Mouse (Mus musculus) hindbrain, postnatal 0 days (tissue): ENCODE results near the gene Cyp2j5. TPM values are rescaled to one million over a fixed set of nuclear protein-coding genes. Genes with fewer than 3 reads are reported as not detected.
A peak's percentile ranks its signal among the peaks of the same experiment; 100 is the strongest.
"Not testable (repeated sequence)": the region's sequence is repeated elsewhere in the genome, so short reads cannot be mapped to it uniquely, and the experiment has no call there.

Experiments
- ATAC-seq: fragments of 200-750 bp; cut with Nextera tagmentation; 2 replicates; pipeline ENCODE4 v1.8.0; 2017; ENCODE audit warnings: mild to moderate bottlenecking, moderate TSS enrichment, moderate library complexity
- DNase-seq: peaks from one replicate; pipeline ENCODE4 v3.0.0-alpha.2; 2015; ENCODE audit warnings: low spot score
- H3K27ac ChIP-seq: fragments of 300-500 bp; sonication (generic); 2 replicates; pipeline ENCODE4 v1.5.1; 2014; ENCODE audit warnings: mild to moderate bottlenecking
- H3K27me3 ChIP-seq: fragments of 300-500 bp; sonication (generic); 2 replicates; pipeline ENCODE4 v1.6.1; 2014; ENCODE audit warnings: low read length, mixed read lengths; ENCODE audit not compliant: insufficient read depth
- H3K36me3 ChIP-seq: fragments of 300-500 bp; sonication (generic); 2 replicates; pipeline ENCODE4 v1.6.1; 2014; ENCODE audit warnings: low read length, mixed read lengths; ENCODE audit not compliant: insufficient read depth
- H3K4me1 ChIP-seq: fragments of 300-500 bp; sonication (generic); 2 replicates; pipeline ENCODE4 v1.6.1; 2014; ENCODE audit warnings: antibody characterized with exemption, low read length, mixed read lengths; ENCODE audit not compliant: insufficient read depth
- H3K4me2 ChIP-seq: fragments of 300-500 bp; sonication (generic); 2 replicates; pipeline ENCODE4 v1.6.1; 2014; ENCODE audit warnings: low read depth, mild to moderate bottlenecking, low read length, moderate library complexity, mixed read lengths
- H3K4me3 ChIP-seq: fragments of 300-500 bp; sonication (generic); 2 replicates; pipeline ENCODE4 v1.5.1; 2014; ENCODE audit warnings: low read length
- H3K9ac ChIP-seq: fragments of 300-500 bp; sonication (generic); replicated peaks from 2 replicates; pipeline ENCODE4 v1.6.1; 2014; ENCODE audit warnings: mild to moderate bottlenecking, low read length, moderate library complexity, mixed read lengths
- H3K9me3 ChIP-seq: fragments of 300-500 bp; sonication (generic); 2 replicates; pipeline ENCODE4 v1.6.1; 2016; ENCODE audit warnings: low read length, mixed read lengths
- CTCF ChIP-seq: IDR thresholded peaks from 2 replicates; pipeline ENCODE4 v1.5.1; 2016; ENCODE audit warnings: antibody characterized with exemption, control low read depth, low read depth
- WGBS: fragments of 180-500 bp; shearing (Covaris S2); extraction: QIAGEN DNeasy Blood & Tissue Kit; methylation state at CpG from one replicate; pipeline ENCODE4 v1.1.7; 2014; 5-methylcytosine and 5-hydroxymethylcytosine counted together
- polyA plus RNA-seq: library from polyadenylated mRNA; unstranded; fragments of >200 nt; fragmentation: Nextera tagmentation; extraction: Ambion mirVana; gene quantifications from 2 replicates; pipeline ENCODE4 v1.2.1, GENCODE M21; 2015
- total RNA-seq: library from RNA; depleted of rRNA; stranded (reverse); fragments of >200 nt; gene quantifications from 2 replicates; pipeline ENCODE4 v1.2.3, GENCODE M21; 2014; rRNA removed

Gene Cyp2j5
- total and polyA plus RNA-seq, 2 experiments from 2014 or later: not detected

GRCm38 (mm10) chr4:96590911-96591790, 72.8 kb downstream of the Cyp2j5 start, which contains the start of gene Cyp2j9:
Cyp2j9 (minus strand) TSS chr4:96591578.
- Histone ChIP-seq H3K4me1 (0 out of 2 replicates have a peak, but pooled peaks cover 3% of the 10 kb centered on the region), H3K27me3 (no peaks in the 10 kb centered on the region), H3K9me3 (no peaks in the 10 kb centered on the region), H3K36me3 (no peaks in the 10 kb centered on the region), H3K4me2 (peak within 1 kb of the TSS; percentile 74), H3K27ac (peak within 1 kb of the TSS; percentile 85), H3K4me3 (peak within 1 kb of the TSS; percentile 44), H3K9ac (peak within 1 kb of the TSS; percentile 58)
- peak; percentile 93 for ATAC-seq
- peak; percentile 80 for DNase-seq
- TF ChIP-seq CTCF: no peak
- WGBS: 5% methylated on average over 18 of the region's 18 CpGs

GRCm38 (mm10) chr4:96581425-96582088, 82.4 kb downstream of the Cyp2j5 start:
- DNase-seq: no peak

GRCm38 (mm10) chr4:96580351-96580750, 83.6 kb downstream of the Cyp2j5 start:
- H3K4me1 ChIP-seq, ATAC-seq, H3K27me3 ChIP-seq, H3K36me3 ChIP-seq, DNase-seq, H3K27ac ChIP-seq, H3K4me2 ChIP-seq, H3K9ac ChIP-seq, H3K9me3 ChIP-seq, H3K4me3 ChIP-seq: not testable (repeated sequence)
- 69% methylated on average over 6 of the region's 6 CpGs for WGBS

More at GRCm38 (mm10) chr4:96581425-96582088, 82.4 kb downstream of the Cyp2j5 start:
- Histone ChIP-seq H3K27ac (peak overlapping the region; percentile 45), H3K4me3 (no peak overlapping the region), H3K27me3 (no peaks in the 10 kb centered on the region), H3K36me3 (no peaks in the 10 kb centered on the region), H3K4me2 (no peak overlapping the region), H3K9ac (no peak overlapping the region), H3K4me1 (no peaks in the 10 kb centered on the region), H3K9me3 (no peaks in the 10 kb centered on the region)
- 60% methylated on average over 1 of the region's 1 CpGs for WGBS
- TF ChIP-seq CTCF: no peak
- ATAC-seq: peak; percentile 64; the same call in 1 of the 2 replicates

Other genes with a start within 250 kb of the Cyp2j5 start
- gene Cyp2j8, start 156.8 kb downstream of the Cyp2j5 start, total RNA-seq: not detected in 2 replicates
- gene Cyp2j8, start 156.8 kb downstream of the Cyp2j5 start, polyA plus RNA-seq: 0.15 TPM in 1 of 2 replicates, not detected in the other
- 9.1 and 9.3 TPM in 2 replicates for gene Cyp2j6, start 110.5 kb downstream of the Cyp2j5 start, total RNA-seq
- 10.9 and 11.8 TPM in 2 replicates for gene Cyp2j6, start 110.5 kb downstream of the Cyp2j5 start, polyA plus RNA-seq
- gene Cyp2j9, start 72.6 kb downstream of the Cyp2j5 start, total RNA-seq: 19.9 and 26.1 TPM in 2 replicates
- 21.2 and 23.9 TPM in 2 replicates for gene Cyp2j9, start 72.6 kb downstream of the Cyp2j5 start, polyA plus RNA-seq
- gene Gm12695, start 121.0 kb upstream of the Cyp2j5 start, total RNA-seq: not detected in 2 replicates
- 0.11 TPM in 1 of 2 replicates, not detected in the other for gene Gm12695, start 121.0 kb upstream of the Cyp2j5 start, polyA plus RNA-seq